In the genomic region with DNA sequence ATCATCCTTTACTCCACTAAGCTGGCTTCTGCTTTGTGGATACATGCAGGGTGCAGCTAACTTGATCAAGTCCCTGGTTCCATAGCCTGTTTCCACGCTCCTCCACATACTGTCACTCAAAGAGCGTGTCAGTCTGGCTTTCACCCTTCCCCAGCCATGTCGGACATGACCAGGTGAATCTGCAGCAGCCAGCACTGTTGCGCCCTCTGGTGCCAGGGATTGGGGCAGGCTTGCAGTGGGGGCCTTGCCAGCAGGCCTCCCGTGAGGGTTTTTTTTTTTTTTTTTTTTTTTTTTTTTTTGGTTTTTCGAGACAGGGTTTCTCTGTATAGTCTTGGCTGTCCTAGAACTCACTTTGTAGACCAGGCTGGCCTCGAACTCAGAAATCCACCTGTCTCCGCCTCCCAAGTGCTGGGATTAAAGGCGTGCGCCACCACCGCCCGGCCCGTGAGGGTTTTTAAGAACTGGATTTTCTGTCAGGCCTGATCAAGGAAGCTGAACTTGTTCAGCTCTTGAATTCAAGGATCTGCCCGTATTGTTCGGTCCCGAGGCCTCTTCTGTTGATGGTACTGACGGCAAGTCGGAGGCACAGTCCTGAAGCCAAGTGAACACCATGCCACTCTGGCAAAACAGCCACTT, we compare ENCODE assay signal across 7 mouse cellular contexts. TPM values are rescaled to one million over a fixed set of nuclear protein-coding genes. Genes with fewer than 3 reads are reported as not detected.
DNase-seq lines count a peak whose midpoint lies in the region; ATAC-seq and TF ChIP-seq lines count a peak whose summit lies in the region.

No protein-coding gene starts in this region.

- no peak overlapping the region for H3K4me2 ChIP-seq in kidney, embryonic 15.5 days

- WGBS in kidney, embryonic 15.5 days, result 85% methylated on average over 17 of the region's 18 CpGs

- H3K27me3 ChIP-seq in testis, adult 2 months (ENCODE audit: control insufficient read depth, insufficient read depth, low read length), result no peaks in the 10 kb centered on the region
- no peaks in the 10 kb centered on the region for H3K27me3 ChIP-seq in kidney, embryonic 15.5 days

- H3K4me3 ChIP-seq in testis, adult 2 months (ENCODE audit: control insufficient read depth, low read depth, low read length), result no peak overlapping the region
- H3K4me3 ChIP-seq in kidney, embryonic 15.5 days (replicated peaks), result no peak overlapping the region

- H3K27ac ChIP-seq in testis, adult 2 months (ENCODE audit: control insufficient read depth, insufficient read depth, low read depth, low read length), result no peak overlapping the region
- no peak overlapping the region for H3K27ac ChIP-seq in kidney, embryonic 15.5 days

- H3K4me1 ChIP-seq in testis, adult 2 months (ENCODE audit: control insufficient read depth, insufficient read depth, low read length), result no peaks in the 10 kb centered on the region
- peaks cover 21% of the 10 kb centered on the region for H3K4me1 ChIP-seq in kidney, embryonic 15.5 days

- H3K36me3 ChIP-seq in testis, adult 2 months (ENCODE audit: control insufficient read depth, insufficient read depth, low read length), result no peaks in the 10 kb centered on the region
- peaks cover 96% of the 10 kb centered on the region for H3K36me3 ChIP-seq in kidney, embryonic 15.5 days

- no peak for TF ChIP-seq POLR2A in testis, adult 2 months (IDR thresholded peaks at IDR 0.05; ENCODE audit: control insufficient read depth, low read depth, low read length)

- H3K9me3 ChIP-seq in kidney, embryonic 15.5 days (replicated peaks), result no peaks in the 10 kb centered on the region

- 0 out of 2 replicates have a peak, but pooled peaks have one; percentile 47 for ATAC-seq in kidney, embryonic 15.5 days (replicated peaks; ENCODE audit: low FRiP score)
- peak; percentile 78 for ATAC-seq in megakaryocyte-erythroid progenitor cell, adult 5-6 weeks (replicated peaks; ENCODE audit: low FRiP score, low TSS enrichment, poor library complexity, severe bottlenecking)

- DNase-seq in testis, postnatal 14 days (ENCODE audit: low spot score), result no peak
- peak; percentile 69 for DNase-seq in adrenal gland, adult 2 months
- peak; percentile 48 for DNase-seq in embryo, embryonic 9.5 days (ENCODE audit: extremely low spot score)
- no peak for DNase-seq in left cerebral cortex, adult 8-10 months (ENCODE audit: low spot score in 2 of 2)

- peak; percentile 41; the same call in 1 of the 2 replicates for TF ChIP-seq CTCF in testis, adult 2 months (IDR thresholded peaks at IDR 0.05; ENCODE audit: control insufficient read depth, insufficient read depth, insufficient replicate concordance, low read depth, low read length)

- no peak overlapping the region for H3K9ac ChIP-seq in kidney, embryonic 15.5 days

RNA-seq across cellular contexts. Expression of a gene that starts 41.1 kb away (rescaled TPM):
- polyA plus RNA-seq in testis, adult 2 months (2012; rRNA removed), result 5.5 and 5.7 TPM in 2 replicates
- total RNA-seq in adrenal gland, adult 2 months (2021), result 100 to 1,000 TPM in 1 of 2 experiments, 10 to 100 TPM in 1; 93.5 to 104 TPM
- polyA plus RNA-seq in adrenal gland, adult 2 months (2012; rRNA removed), result 70.0 and 82.7 TPM in 2 replicates
- 49.2 and 49.7 TPM in 2 replicates for polyA plus RNA-seq in kidney, embryonic 15.5 days (2015; fragmentation: Nextera tagmentation; extraction: Ambion mirVana)
- total RNA-seq in megakaryocyte-erythroid progenitor cell, adult 5-6 weeks (2014; fragmentation: Nextera tagmentation), result 58.3 and 63.5 TPM in 2 replicates
- 13.9 and 20.1 TPM in 2 replicates for total RNA-seq in megakaryocyte-erythroid progenitor cell, adult 5-6 weeks (2017)
- total RNA-seq in left cerebral cortex, adult 8-10 months (2022), result 100 to 1,000 TPM; 248 to 277 (median 262) TPM

RNA-seq across cellular contexts. Expression of a gene that starts 44.4 kb away (rescaled TPM):
- polyA plus RNA-seq in testis, adult 2 months (2012; rRNA removed), result 185 and 204 TPM in 2 replicates
- total RNA-seq in adrenal gland, adult 2 months (2021), result 10 to 100 TPM; 32.5 to 40.4 TPM
- polyA plus RNA-seq in adrenal gland, adult 2 months (2012; rRNA removed), result 42.8 and 49.6 TPM in 2 replicates
- 28.7 and 31.6 TPM in 2 replicates for polyA plus RNA-seq in kidney, embryonic 15.5 days (2015; fragmentation: Nextera tagmentation; extraction: Ambion mirVana)
- total RNA-seq in megakaryocyte-erythroid progenitor cell, adult 5-6 weeks (2014; fragmentation: Nextera tagmentation), result 57.6 and 57.7 TPM in 2 replicates
- total RNA-seq in megakaryocyte-erythroid progenitor cell, adult 5-6 weeks (2017), result 27.4 and 29.8 TPM in 2 replicates
- 10 to 100 TPM; 18.8 to 22.0 (median 19.8) TPM for total RNA-seq in left cerebral cortex, adult 8-10 months (2022)

Comparison
In these comparisons a context has a peak if more than half of its experiments do, and no peak if none do; other contexts are left out.
1. DNase-seq: peak in adrenal gland, adult 2 months (single experiment) and embryo, embryonic 9.5 days (single experiment); none in testis, postnatal 14 days (single experiment) and left cerebral cortex, adult 8-10 months (0 of 2).